Mouse (Mus musculus) brain, embryonic 14.5 days (tissue): Measurements from ENCODE around the gene Slc6a5. TPM values are rescaled to one million over a fixed set of nuclear protein-coding genes. Genes with fewer than 3 reads are reported as not detected.

ENCODE experiments used
- DNase-seq: peaks from one replicate; pipeline ENCODE4 v3.0.0-alpha.2; 2011; ENCODE audit warnings: low read depth
- CTCF ChIP-seq: fragments of 200-500 bp; IDR thresholded peaks from 2 replicates; pipeline ENCODE4 v1.5.1; 2012; ENCODE audit warnings: inconsistent platforms, mild to moderate bottlenecking, moderate library complexity, borderline replicate concordance; ENCODE audit not compliant: insufficient read depth, insufficient read length; ENCODE audit errors: extremely low read depth
- POLR2A ChIP-seq: fragments of 200-500 bp; IDR thresholded peaks from 2 replicates; pipeline ENCODE4 v1.6.1; 2012; ENCODE audit warnings: mild to moderate bottlenecking, inconsistent platforms, borderline replicate concordance; ENCODE audit not compliant: poor library complexity, insufficient read depth, insufficient read length, severe bottlenecking; ENCODE audit errors: extremely low read depth
- polyA plus RNA-seq: library from polyadenylated mRNA; depleted of rRNA; stranded (reverse); fragments of >200 nt; gene quantifications from 2 replicates; pipeline ENCODE4 v1.2.3, GENCODE M21; 2012

Slc6a5 gene
- polyA plus RNA-seq, 1 experiment = 10.4 TPM

- no peak for TF ChIP-seq CTCF
- TF ChIP-seq POLR2A = no peak
- DNase-seq = no peak
Measured at GRCm38 (mm10) chr7:49902003-49902552, 7.9 kb upstream of the Slc6a5 start.

DNA sequence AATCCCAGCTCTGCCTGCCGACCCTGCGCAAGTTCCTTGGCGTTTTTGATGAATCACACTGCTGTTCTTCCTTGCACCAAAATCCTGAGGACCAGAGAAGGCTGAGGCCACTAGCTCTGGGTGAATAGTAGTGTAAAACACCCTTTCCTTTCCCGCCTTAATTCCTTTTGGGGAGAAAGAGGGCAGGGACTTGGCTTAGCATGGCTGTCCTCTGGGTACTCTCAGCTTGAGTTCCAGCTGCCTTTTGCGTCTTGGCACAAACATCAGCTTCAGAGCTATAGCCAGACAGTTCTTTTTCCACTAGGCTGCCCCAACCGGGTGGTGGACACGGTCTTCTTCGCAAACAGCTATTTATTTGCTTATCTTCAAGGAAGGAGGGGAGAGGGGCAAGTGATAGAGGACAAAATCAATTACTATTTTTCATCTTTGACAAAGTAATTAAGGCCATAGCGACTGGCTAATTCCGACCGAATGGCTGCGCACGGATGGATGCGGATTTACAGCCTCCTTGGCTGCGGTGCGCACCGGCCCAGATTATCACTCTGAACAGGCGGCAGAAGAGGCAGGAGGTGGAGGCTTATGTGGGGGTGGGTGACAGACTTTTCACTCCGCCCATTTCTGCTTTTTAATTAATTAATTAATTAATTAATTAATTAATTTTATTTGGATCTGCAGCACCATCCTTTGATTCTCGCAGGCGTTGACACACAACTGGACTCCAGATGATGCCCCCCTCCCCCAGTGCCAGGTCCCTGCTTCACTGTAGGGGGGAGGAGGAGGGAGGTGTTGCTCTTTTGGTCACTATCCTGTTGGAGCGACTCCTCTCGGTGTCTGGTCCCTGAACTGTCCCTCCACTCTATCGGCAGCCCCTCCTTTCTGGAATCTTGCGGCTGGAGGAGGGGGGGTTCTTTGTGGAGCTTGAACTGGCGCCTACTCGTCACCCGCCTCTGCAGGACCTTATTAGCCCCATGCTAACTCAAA is 2.5 kb upstream of the Slc6a5 start:
- TF ChIP-seq CTCF = no peak
- peak; percentile 57 for DNase-seq

GRCm38 (mm10) chr7:49908181-49908855 is 1.6 kb upstream of the Slc6a5 start:
- DNase-seq = peak; percentile 34
- TF ChIP-seq CTCF = no peak
- TF ChIP-seq POLR2A = no peak

DNA sequence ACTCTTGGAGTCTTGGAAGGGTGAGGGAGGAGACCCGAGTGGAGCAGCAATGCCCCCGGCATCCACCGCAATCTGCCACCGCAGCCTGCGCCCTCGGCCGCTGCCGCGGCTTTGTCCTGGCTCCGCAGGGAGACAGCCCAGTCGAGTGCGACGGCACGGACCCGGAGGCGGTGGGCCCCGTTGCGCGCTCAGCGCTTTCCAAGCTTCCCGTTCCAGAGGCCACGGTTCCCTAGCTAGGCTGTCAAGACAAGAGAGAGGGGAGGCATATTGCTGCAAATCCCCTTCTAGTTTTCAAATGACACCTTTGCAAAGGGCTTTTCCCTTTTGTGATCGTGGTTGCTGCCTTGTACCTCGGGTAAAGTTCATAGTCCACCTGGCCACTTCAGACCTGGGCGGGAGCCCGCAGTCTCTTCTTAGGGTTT is 945 bp upstream of the Slc6a5 start:
- DNase-seq = peak; percentile 56
- TF ChIP-seq POLR2A (no peak), CTCF (no peak)

DNA sequence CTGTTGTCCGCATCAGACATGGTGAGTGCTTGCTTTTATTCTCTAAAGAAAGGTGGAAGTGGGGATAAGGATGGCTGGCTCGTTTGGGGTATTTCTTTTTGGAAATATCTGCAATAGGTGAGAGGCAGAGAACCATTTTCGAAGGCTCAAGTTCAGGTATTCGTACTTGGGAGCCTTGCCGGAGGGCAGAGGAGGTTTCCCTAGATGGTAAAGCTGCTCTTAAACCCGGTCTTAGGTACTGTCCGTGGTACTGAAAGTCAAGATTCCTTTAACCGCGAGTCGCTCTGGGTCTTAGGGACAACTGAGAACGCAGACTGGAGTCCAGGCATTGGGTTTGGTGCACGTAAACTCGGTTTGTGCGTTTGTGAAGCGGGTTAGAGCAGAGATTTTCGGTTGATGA is 415 bp downstream of the Slc6a5 start:
- peak; percentile 76 for DNase-seq

GRCm38 (mm10) chr7:49911147-49911946 is 1.4 kb downstream of the Slc6a5 start:
- DNase-seq = peak; percentile 27
- no peak for TF ChIP-seq CTCF
- no peak for TF ChIP-seq POLR2A

More for the DNA sequence above, 415 bp downstream of the Slc6a5 start:
- TF ChIP-seq POLR2A = no peak
- TF ChIP-seq CTCF = no peak

DNA sequence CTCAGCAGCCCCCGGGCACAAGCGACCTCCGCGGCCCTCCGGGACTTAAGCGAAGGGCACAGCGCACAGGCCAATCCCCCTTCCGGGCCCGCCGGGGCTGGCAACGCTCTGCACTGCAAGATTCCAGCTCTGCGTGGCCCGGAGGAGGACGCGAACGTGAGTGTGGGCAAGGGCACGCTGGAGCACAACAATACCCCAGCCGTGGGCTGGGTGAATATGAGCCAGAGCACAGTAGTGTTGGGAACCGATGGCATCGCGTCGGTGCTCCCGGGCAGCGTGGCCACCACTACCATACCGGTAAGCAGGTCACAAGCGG is 2.0 kb downstream of the Slc6a5 start:
- no peak for TF ChIP-seq CTCF
- DNase-seq = peak; percentile 45

GRCm38 (mm10) chr7:49913164-49913563 is 3.2 kb downstream of the Slc6a5 start:
- TF ChIP-seq POLR2A = no peak
- TF ChIP-seq CTCF = no peak
- DNase-seq = no peak

- no peak for TF ChIP-seq CTCF
- TF ChIP-seq POLR2A = no peak
- DNase-seq = no peak
Measured at GRCm38 (mm10) chr7:49913728-49914328, 3.9 kb downstream of the Slc6a5 start.

GRCm38 (mm10) chr7:49914946-49915345 is 5.0 kb downstream of the Slc6a5 start:
- TF ChIP-seq POLR2A (no peak), CTCF (no peak)
- no peak for DNase-seq

DNA sequence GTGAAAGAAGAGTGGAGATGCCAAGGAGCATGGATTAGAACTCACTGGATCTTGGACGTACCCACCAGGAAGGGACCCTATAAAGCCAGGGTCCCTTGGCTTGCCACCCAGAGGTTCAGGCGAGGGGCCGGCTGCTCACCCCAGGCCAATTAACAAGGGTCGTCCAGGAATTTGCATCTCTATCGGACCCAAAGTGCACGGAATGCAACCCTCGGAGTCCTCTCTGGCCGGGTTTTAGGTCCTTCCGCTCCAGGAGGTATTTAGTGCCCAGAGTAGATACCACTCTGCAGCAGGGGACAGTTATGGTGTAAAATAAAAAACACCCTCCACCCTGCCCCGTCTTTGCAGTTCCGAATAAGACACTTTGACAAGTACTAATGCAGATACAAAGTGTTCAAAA is 5.5 kb downstream of the Slc6a5 start:
- TF ChIP-seq POLR2A = no peak
- TF ChIP-seq CTCF = no peak
- no peak for DNase-seq
